7 mouse cellular contexts compared by ENCODE assay signal in the genomic region with DNA sequence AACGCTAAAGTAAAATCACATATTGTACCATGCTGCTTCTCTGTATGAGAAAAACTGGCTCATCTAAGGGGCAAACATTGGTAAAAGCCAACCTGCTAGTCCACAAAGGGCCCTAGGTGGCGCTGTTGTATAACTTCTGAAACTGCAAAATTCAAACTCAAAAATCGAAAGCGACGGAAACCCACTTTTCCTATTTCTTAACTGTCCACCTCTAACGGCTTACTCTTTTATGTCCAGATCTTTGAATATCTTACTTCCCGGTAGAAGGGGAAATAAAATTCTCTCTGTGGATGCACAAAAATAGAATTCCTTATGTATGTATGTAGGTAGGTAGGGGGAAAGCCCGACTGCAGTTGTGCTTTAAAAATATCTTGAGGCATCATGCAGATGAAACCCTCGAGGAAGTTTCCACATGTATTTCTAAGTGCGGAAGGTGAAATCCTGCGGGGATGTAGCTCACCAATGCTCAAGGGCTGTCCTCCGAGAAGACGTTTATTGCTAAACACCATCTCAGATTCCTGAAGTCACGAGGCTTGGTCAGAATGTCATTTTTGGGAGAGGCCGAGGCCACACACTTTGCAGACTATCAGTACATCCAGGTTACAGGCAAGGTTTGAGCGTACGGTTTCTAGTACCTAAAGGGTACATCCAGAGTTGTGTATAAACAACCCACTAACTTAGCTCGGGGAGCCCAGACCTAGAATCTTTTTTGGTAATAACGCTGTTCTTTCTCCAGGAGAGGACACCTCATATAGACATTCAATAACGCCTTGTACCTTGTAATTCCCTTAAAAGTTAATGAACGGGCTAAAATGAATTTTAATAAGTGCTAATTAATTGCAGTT.
DNase-seq lines count a peak whose midpoint lies in the region; ATAC-seq and TF ChIP-seq lines count a peak whose summit lies in the region.

No protein-coding gene starts in this region.

- peak overlapping the region; percentile 52 for H3K4me3 ChIP-seq in left cerebral cortex, adult 2 months

- H3K27ac ChIP-seq in left cerebral cortex, adult 2 months: peak overlapping the region; percentile 85

- peak; percentile 91 for TF ChIP-seq CTCF in left cerebral cortex, adult 2 months (IDR thresholded peaks at IDR 0.05)

- intact Hi-C loops in left cerebral cortex, adult 2 months (cut with DNase I): loop anchor here (2.0 to 5.0 kb wide), 4 partner anchors 69 to 443 kb away; no protein-coding TSS in a partner anchor

- ATAC-seq in megakaryocyte, adult 5-6 weeks (ENCODE audit: poor library complexity, severe bottlenecking): peak; percentile 76

- DNase-seq in adrenal gland, adult 18-20 months (ENCODE audit: low spot score in 2 of 2): peak; percentile 52 to 59
- peak; percentile 90 to 94 for DNase-seq in cerebellum, postnatal 10 days
- DNase-seq in frontal cortex, postnatal 25 days (ENCODE audit: low spot score in 2 of 2): peak; percentile 84 to 85
- peak; percentile 87 for DNase-seq in hindlimb bud, embryonic 11.5 days (ENCODE audit: extremely low spot score, low read depth, low spot score)
- DNase-seq in left cerebral cortex, adult 2 months (ENCODE audit: extremely low spot score in 1 of 2, low spot score in 2 of 2): peak; percentile 79 to 83
- peak; percentile 69 for DNase-seq in right cerebral cortex, postnatal 25 days

Comparison
In these comparisons a context has a peak if more than half of its experiments do, and no peak if none do; other contexts are left out.
1. Peak in every context shown above with its lines: DNase-seq, ATAC-seq, H3K4me3 ChIP-seq and H3K27ac ChIP-seq.